Mouse (Mus musculus): ENCODE data around the gene Zfp710. TPM values are rescaled to one million over a fixed set of nuclear protein-coding genes. Genes with fewer than 3 reads are reported as not detected.

Zfp710 gene
- total and polyA plus RNA-seq, 3 experiments = 7.6 to 16.2 (median 14.4) TPM

DNA sequence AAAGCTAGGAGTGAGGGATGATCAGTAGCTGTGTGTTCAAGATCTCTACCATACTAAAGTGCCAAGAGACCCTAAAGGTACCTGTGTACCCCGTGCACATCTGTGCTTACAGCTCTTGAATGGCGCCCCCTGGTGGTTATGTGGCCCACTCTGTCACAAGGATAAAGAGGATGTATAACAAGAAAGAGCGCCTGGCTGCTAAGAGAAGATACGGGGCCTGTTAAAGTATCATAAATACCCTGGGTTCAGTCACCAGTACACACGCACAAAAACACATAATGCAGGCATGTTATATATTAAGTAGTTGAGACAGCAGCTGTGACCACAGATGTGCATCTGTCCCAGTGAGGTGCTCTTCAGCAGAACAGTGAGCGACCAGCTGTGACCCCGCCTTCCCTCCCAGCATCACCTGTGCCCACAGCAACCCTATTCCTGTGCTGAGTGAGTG is 59.9 kb downstream of the Zfp710 start:
- dilution Hi-C loops (cut with MboI; ENCODE audit: extremely low pct_ligation_motif_present, extremely low pct_unique_long_range_greater_than_20kb, low sequenced_read_pairs) (no loop called here), in situ Hi-C loops (cut with MboI; ENCODE audit: low pct_ligation_motif_present, low pct_unique_long_range_greater_than_20kb, low sequenced_read_pairs) (no loop called here)
- H3K79me2 ChIP-seq (replicated peaks; ENCODE audit: control insufficient read depth, extremely low read depth, insufficient read depth, poor library complexity, severe bottlenecking) = peaks cover 3% of the 10 kb centered on the region; the same call in 1 of the 2 replicates
- H3K27ac ChIP-seq (ENCODE audit: insufficient read depth, low read depth) = no peak overlapping the region
- no peaks in the 10 kb centered on the region for H3K27me3 ChIP-seq (replicated peaks)
- DNase-seq (ENCODE audit: extremely low read depth) = peak; percentile 48
- no peak overlapping the region for H3K9ac ChIP-seq (ENCODE audit: insufficient read depth, low read depth)
- TF ChIP-seq TCF12 (IDR thresholded peaks at IDR 0.05; ENCODE audit: low read depth, low read length) (peak; percentile 65), UBTF (IDR thresholded peaks at IDR 0.05; ENCODE audit: low read depth, low read length) (no peak), CTCF (conservative IDR thresholded peaks at IDR 0.05 in 1 of 2, IDR thresholded peaks at IDR 0.05 in 1 of 2; ENCODE audit: low read depth in 2 of 2, low read length in 2 of 2) (peak; percentile 37 to 82; a peak in 3 of 4 replicates), RAD21 (IDR thresholded peaks at IDR 0.05; ENCODE audit: low read depth, low read length) (peak; percentile 68), POLR2A (IDR thresholded peaks at IDR 0.05; ENCODE audit: low read depth, low read length) (no peak), ZC3H11A (IDR thresholded peaks at IDR 0.05; ENCODE audit: low read depth, low read length) (peak; percentile 32; the same call in 1 of the 2 replicates), SMC3 (IDR thresholded peaks at IDR 0.05; ENCODE audit: low read depth, low read length) (peak; percentile 91)
- peaks cover 59 to 83% of the 10 kb centered on the region in 2 experiments for H3K36me3 ChIP-seq (replicated peaks in 1 of 2; ENCODE audit: control insufficient read depth in 1 of 2, insufficient read depth in 1 of 2, low read length in 1 of 2)
- no peak overlapping the region for H3K4me3 ChIP-seq (replicated peaks in 1 of 3; ENCODE audit: low read depth in 2 of 3, low read length in 2 of 3, poor library complexity in 1 of 3)
- peaks cover 37% of the 10 kb centered on the region for H3K9me3 ChIP-seq (replicated peaks; ENCODE audit: low read length)
- H3K4me2 ChIP-seq (ENCODE audit: insufficient read depth, low read depth, poor library complexity, severe bottlenecking) = no peak overlapping the region
- peaks cover 2 to 34% of the 10 kb centered on the region in 2 experiments; a peak in 3 of 4 replicates for H3K4me1 ChIP-seq (ENCODE audit: control insufficient read depth in 1 of 2, insufficient read depth in 2 of 2)

DNA sequence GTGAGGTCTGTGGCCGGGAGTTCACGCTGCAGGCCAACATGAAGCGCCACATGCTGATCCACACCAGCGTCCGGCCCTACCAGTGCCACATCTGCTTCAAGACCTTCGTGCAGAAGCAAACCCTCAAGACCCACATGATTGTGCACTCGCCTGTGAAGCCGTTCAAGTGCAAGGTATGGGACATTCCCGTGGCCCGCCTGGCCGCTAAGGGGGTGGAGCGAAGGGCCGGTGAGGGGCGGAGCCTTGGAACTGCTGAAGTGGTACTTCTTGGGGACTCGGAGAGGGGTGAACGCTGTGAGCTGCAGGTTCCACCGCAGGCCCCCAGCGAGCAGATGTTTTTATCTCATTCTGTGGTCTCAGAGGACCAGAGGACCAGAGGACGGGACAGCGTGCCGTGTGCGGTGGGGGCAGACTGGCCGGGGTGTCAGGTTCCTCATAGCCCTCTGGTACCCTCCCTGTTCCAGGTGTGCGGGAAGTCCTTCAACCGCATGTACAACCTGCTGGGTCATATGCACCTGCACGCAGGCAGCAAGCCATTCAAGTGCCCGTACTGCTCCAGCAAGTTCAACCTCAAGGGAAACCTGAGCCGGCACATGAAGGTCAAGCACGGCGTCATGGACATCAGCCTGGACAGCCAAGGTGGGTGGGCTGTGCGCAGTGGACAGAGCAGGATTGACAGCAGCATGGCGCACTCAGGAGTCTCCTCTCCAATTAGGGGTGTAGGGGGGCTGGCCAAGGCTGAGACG is 61.5 kb downstream of the Zfp710 start:
- no peak for TF ChIP-seq POLR2AphosphoS2 (IDR thresholded peaks at IDR 0.05; ENCODE audit: low read depth, low read length)
- no peak; the same call in none of the 2 replicates for TF ChIP-seq ETS1 (conservative IDR thresholded peaks at IDR 0.05; ENCODE audit: low read depth, low read length)
- no peak for TF ChIP-seq E2F4 (IDR thresholded peaks at IDR 0.05; ENCODE audit: insufficient replicate concordance, low read depth, low read length)
- no peak for TF ChIP-seq ZKSCAN1 (IDR thresholded peaks at IDR 0.05; ENCODE audit: borderline replicate concordance, low read depth, low read length)
- TF ChIP-seq TCF12 (IDR thresholded peaks at IDR 0.05; ENCODE audit: low read depth, low read length) = peak; percentile 40; the same call in 1 of the 2 replicates
- dilution Hi-C loops (cut with MboI; ENCODE audit: extremely low pct_ligation_motif_present, extremely low pct_unique_long_range_greater_than_20kb, low sequenced_read_pairs) = no loop called here
- H3K79me2 ChIP-seq (replicated peaks; ENCODE audit: control insufficient read depth, extremely low read depth, insufficient read depth, poor library complexity, severe bottlenecking) = no peaks in the 10 kb centered on the region
- in situ Hi-C loops (cut with MboI; ENCODE audit: low pct_ligation_motif_present, low pct_unique_long_range_greater_than_20kb, low sequenced_read_pairs) = no loop called here
- no peak overlapping the region for H3K9ac ChIP-seq (ENCODE audit: insufficient read depth, low read depth)
- peaks cover 12 to 49% of the 10 kb centered on the region in 2 experiments for H3K4me1 ChIP-seq (ENCODE audit: control insufficient read depth in 1 of 2, insufficient read depth in 2 of 2)
- H3K9me3 ChIP-seq (replicated peaks; ENCODE audit: low read length) = peaks cover 34% of the 10 kb centered on the region
- peaks cover 69 to 93% of the 10 kb centered on the region in 2 experiments for H3K36me3 ChIP-seq (replicated peaks in 1 of 2; ENCODE audit: control insufficient read depth in 1 of 2, insufficient read depth in 1 of 2, low read length in 1 of 2)
- no peak overlapping the region for H3K4me3 ChIP-seq (replicated peaks in 1 of 3; ENCODE audit: low read depth in 2 of 3, low read length in 2 of 3, poor library complexity in 1 of 3)
- no peaks in the 10 kb centered on the region for H3K27me3 ChIP-seq (replicated peaks)
- peak; percentile 82 for DNase-seq (ENCODE audit: extremely low read depth)
- H3K4me2 ChIP-seq (ENCODE audit: insufficient read depth, low read depth, poor library complexity, severe bottlenecking) = no peak overlapping the region
- H3K27ac ChIP-seq (ENCODE audit: insufficient read depth, low read depth) = no peak overlapping the region

DNA sequence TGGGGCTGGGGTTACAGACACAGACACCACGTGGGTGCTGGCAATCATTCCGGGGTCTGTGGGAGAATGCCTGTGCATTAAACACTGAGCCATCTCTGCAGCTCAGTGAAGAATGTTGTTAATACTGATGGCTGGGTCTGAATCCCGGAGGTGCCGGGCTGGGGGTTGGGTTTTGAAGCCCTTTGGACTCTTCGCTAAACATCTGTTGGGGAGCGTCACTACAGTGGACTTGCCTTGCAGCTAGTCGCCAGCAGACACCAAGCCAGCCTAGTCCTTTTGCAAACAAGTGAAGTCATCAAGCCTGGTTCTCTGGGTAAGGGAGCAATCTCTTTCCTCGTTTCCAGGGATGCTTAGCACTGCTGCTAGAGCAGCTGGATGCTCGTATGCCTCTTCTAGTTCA is 63.6 kb downstream of the Zfp710 start:
- dilution Hi-C loops (cut with MboI; ENCODE audit: extremely low pct_ligation_motif_present, extremely low pct_unique_long_range_greater_than_20kb, low sequenced_read_pairs) = no loop called here
- Histone ChIP-seq H3K9me3 (replicated peaks; ENCODE audit: low read length) (peaks cover 22% of the 10 kb centered on the region), H3K36me3 (replicated peaks in 1 of 2; ENCODE audit: control insufficient read depth in 1 of 2, insufficient read depth in 1 of 2, low read length in 1 of 2) (peaks cover 56 to 83% of the 10 kb centered on the region in 2 experiments), H3K27ac (ENCODE audit: insufficient read depth, low read depth) (no peak overlapping the region), H3K9ac (ENCODE audit: insufficient read depth, low read depth) (no peak overlapping the region), H3K79me2 (replicated peaks; ENCODE audit: control insufficient read depth, extremely low read depth, insufficient read depth, poor library complexity, severe bottlenecking) (no peaks in the 10 kb centered on the region), H3K4me2 (ENCODE audit: insufficient read depth, low read depth, poor library complexity, severe bottlenecking) (no peak overlapping the region), H3K27me3 (replicated peaks) (no peaks in the 10 kb centered on the region), H3K4me1 (ENCODE audit: control insufficient read depth in 1 of 2, insufficient read depth in 2 of 2) (peaks cover 20 to 67% of the 10 kb centered on the region in 2 experiments), H3K4me3 (replicated peaks in 1 of 3; ENCODE audit: low read depth in 2 of 3, low read length in 2 of 3, poor library complexity in 1 of 3) (no peak overlapping the region)
- TF ChIP-seq USF2 (conservative IDR thresholded peaks at IDR 0.05; ENCODE audit: low read depth, low read length) (no peak), ZNF384 (IDR thresholded peaks at IDR 0.05; ENCODE audit: low read depth, low read length) (no peak), ELF1 (IDR thresholded peaks at IDR 0.05; ENCODE audit: low read depth, low read length) (no peak), RAD21 (IDR thresholded peaks at IDR 0.05; ENCODE audit: low read depth, low read length) (no peak), CHD2 (IDR thresholded peaks at IDR 0.05; ENCODE audit: low read length) (no peak)
- in situ Hi-C loops (cut with MboI; ENCODE audit: low pct_ligation_motif_present, low pct_unique_long_range_greater_than_20kb, low sequenced_read_pairs) = no loop called here
- DNase-seq (ENCODE audit: extremely low read depth) = no peak

Data from CH12.LX (cell line).